Mouse (Mus musculus) B cell, adult 2 months (primary cell): ENCODE measurements around the gene Rnf128.

Experiments used
- DNase-seq, 2 experiments: peaks; one replicate each; pipeline ENCODE4 v3.0.0; 2022

The Rnf128 gene

DNA sequence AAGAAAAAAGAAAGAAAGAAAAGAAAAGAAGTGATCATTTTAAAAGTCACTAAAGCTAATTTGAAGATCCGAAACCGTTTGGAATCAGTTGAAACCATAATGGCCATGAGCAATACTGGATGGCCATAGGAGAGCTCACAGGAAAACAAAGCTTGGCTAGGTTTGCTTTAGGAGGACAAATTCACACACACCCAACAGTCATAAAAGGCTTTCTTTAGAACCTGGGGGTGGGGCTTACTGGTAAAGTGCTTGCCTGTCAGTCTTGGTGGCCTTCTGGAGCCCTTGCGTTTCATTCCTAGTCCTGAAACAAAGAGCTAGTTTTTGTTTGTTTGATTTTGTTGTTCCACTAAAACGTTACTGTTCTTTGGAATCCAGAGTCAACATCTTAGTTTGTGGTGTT is 71.6 kb downstream of the Rnf128 start:
- no peak for DNase-seq

DNA sequence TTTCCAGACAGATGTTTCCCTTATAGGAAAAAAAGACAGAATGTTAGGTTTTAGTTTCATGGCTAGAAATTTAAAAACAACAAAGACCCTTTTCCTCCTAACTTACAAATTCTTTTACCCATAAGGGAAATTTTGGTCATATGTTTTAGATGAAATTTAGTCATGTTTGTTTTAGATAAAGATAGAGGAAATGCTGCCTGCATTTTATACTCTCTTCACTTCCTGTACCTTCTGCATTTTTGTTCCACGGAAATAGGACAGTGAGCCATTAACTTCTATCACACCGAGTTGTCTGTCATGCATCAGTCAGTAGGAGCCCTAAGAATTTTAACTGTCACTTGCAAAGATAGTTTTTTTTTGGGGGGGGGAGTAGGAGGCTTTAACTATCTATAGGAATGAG is 76.6 kb downstream of the Rnf128 start:
- DNase-seq = no peak

DNA sequence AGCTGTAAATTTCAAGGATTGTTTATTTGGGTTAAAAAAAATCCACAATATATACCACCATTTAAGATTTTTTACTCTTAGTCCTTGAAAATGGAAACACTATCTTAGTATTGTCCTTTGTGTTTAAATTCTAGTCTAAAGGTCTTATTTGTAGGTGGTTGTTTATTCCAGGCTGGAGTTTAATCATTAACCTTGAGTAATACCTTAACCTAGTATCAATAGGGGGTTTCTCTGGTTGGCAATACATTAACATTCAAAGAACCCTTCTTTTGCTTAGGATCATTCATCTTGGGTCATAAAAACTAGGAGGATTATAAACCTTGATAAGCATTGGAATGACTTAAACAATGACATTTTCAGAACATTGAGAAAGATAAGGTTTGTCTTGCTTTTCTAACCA is 77.3 kb downstream of the Rnf128 start:
- no peak for DNase-seq

DNA sequence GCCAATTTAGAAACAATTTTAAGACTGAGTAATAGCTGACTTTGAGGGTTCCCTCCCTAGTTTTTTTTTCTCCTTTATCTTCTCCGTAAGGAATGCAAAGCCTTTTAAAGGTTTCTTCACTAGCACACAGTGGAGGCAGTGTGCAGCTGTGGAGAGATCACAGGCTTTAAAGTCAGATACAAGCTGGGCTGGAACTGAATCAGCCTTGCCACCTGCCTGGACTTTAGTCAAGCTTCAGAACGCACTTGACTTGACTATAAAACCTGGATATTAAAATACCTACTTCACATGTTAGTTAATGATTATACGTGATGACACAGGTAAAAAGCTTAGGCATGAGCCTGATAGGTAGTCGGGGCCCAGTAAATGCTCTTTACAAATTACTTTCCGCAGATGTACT is 89.1 kb downstream of the Rnf128 start:
- no peak for DNase-seq

DNA sequence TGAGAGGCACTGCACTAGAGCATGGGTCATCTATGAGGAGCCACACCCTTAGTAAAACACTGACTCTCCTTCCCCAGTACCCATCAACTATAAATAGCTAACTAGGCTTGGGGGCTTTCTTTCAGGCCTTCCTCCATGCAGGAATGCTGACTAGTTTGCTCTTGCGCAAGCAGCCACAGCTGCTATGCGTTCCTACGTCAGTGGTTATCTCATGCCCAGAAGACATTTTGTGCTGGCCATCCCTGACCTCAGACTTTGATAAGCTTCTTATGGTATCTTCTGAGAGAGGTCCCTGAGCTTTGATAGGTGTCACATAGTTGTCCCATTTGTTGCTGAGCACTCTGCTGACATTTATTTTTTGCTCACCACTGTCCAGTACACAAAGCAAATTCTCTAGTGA is 90.2 kb downstream of the Rnf128 start:
- no peak for DNase-seq

DNA sequence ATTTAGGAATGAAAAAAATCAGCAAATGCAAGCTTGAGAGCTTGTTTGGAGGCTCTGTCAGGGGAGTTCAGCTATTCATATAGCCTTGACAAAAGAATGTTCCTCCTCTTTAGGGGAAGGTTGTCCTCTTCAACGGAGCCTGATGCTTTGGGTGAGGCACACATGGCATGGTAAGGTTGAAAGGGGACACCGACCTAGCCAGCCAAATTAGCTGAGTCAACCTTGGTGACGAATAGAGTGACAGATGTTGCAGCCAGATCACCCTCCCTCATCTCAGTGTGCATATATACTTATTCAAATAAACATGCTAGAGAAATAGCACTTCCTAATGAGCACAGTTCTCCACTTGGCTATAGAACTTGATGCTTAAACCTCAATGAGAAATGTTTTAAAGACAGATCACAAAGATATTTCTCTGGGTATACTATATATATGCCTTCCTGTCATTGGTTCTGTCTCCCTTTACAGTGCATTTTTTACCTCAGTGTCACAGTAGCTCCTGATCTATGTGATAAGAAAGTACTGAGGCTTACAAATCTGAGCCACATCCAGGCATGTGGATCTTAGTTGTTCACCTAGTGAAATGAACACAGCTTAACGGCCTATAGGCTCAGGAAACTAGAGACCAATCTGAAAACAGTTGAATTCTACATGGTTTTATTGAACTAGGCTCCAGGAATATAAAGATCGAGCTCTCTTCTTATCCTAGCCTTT is 91.4 kb downstream of the Rnf128 start:
- DNase-seq = no peak

DNA sequence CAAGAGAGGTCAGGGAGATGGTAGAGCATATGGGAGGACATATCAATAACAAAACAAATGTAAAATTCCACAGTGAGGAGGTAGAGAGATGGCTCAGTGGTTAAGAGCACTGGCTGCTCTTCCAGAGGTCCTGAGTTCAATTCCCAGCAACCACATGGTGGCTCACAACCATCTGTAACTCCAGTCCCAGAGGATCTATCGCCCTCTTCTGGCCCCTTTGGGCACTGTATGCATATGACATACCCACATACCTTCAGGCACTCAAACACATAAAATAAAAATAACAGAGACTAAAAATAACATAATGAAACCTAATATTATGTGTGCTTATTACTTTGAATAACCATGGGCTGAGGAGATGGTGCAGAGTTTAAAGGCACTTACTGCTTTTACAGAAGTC is 99.0 kb downstream of the Rnf128 start:
- DNase-seq = no peak

DNA sequence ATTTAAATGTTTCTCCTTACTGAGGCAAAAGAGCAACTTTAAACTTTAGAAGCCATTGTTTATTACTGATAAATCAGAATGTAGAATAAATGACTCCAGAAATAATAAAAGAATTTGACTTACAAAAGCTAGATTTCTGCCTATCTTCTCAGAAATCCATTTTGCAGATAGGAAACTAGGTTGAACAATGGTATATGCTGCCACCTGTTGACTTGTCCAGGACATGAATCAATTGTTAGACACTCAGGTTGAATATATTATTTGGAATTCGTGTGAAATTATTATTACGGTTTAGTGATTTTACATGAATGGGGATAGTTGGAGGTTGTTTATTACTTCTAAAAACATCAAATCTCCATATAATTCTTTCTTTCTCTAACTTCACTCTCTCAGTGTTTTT is 102.7 kb downstream of the Rnf128 start:
- DNase-seq = no peak

DNA sequence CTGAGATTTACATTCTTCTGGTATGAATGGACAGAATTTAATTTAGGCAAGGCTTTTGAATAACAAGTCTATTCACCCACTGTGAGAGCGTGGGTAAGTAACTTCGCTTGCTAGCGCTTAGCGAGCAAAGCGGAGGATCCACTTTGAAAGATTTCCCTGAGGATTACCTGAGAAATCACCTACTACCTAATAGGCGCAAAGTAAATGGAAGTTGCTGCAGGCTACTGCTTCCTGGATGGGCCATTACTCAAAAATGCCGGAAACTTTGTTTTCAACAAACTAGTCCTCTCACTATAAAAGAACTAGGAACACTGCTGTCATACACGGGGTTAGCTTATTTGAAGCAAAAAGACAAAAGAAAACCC is 121.3 kb downstream of the Rnf128 start:
- no peak for DNase-seq

DNA sequence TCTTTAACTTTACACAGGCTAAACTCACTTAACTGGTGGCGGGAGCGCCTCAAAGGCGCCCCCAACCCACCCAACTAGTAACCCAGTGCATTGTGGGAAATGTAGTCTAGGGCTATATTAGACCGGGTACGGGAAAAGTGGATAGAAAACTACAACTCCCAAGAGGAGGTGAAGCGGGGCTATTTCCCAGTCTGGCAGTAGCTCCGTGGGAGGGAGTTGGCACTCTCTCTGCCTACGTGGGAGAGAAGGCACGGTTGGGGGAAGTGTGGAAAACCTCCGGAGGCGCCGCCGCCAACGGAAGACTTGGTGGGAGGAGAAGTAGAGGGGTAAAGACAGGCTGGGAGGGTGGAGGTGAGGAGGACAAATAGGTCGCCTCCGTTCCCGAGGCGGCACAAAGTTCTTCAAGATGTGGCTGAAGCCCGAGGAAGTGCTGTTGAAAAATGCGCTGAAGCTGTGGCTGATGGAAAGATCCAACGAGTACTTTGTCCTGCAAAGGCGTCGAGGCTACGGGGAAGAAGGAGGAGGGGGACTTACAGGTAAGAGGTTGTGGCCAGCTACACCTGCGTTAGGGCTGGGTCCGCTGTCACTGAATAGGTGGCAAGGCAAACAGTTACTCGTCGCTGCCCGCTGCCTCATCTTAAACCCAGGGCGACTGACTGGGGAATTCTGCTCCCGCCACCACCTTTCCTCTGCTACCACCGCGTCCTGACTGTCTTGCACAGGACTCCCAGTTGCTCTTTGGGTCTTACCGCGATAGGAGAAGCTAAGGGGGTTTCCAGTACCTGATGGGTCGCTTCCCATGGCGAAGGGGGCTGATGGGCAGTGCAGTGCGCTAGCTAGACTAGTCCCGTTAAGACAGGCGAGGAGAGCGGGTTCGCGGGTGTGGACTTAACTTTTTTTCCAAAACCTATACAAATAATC is 121.9 kb downstream of the Rnf128 start, which contains the start of gene Tbc1d8b:
Gene Tbc1d8b (plus strand): TSS at position 222 of the 921 bp plus-strand sequence.
- DNase-seq = peak; percentile 58 to 59

DNA sequence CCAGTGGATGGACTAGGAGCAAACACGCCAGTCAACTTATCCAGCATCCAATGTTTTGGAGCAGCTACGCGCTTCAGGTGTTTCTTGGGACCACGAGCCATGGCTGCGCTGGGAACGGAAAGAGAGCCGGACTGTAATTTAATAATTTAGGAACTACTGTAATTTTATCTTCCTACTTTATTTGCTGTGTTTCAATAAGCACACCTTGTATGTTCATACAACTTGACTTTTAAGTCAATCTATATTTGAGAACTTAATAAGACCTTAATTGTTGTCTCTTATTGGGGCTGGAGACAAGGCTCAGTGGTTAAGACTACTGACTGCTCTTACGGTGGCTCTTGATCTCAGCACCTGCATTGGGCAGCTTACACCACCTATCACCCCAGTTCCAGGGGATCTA is 151.3 kb downstream of the Rnf128 start, which contains the start of gene Gm15013:
Gene Gm15013 (minus strand): TSS at position 101 of the 400 bp plus-strand sequence.
- DNase-seq = no peak

DNA sequence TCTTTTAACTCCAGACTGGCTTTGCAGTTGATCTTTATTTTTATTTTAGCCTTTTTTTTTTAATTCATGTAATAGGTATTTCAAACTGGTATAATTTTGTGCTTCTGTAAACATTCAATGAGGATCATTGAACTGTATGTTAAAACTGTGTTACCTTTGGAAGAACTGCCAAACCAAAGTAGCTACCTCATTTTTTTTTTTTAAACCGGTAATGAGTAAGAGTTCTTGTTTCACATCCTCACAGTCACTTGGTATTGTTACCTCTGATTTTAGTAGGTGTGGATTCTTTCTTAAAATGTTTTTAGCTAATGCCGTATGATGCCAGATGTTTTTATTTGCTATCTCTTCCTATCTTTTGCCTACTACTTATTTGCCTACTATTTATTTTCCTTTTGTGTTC is 159.2 kb downstream of the Rnf128 start:
- no peak for DNase-seq
